Mouse (Mus musculus) heart, embryonic 10.5 days (tissue): ENCODE measurements around the gene Tpbpa. TPM values are rescaled to one million over a fixed set of nuclear protein-coding genes. Genes with fewer than 3 reads are reported as not detected.

Experiments
- polyA plus RNA-seq: library from polyadenylated mRNA; unstranded; fragments of >200 nt; fragmentation: Nextera tagmentation; extraction: Ambion mirVana; gene quantifications from 2 replicates; pipeline ENCODE4 v1.2.1, GENCODE M21; 2016

Tpbpa gene
- polyA plus RNA-seq, 1 experiment from 2014 or later: not detected

Other genes with a start within 250 kb of the Tpbpa start
- gene BC051665, start 155.6 kb downstream of the Tpbpa start, polyA plus RNA-seq: not detected in 2 replicates
- gene Ctsll3, start 139.1 kb downstream of the Tpbpa start, polyA plus RNA-seq: not detected in 2 replicates
- 0.38 TPM in 1 of 2 replicates, not detected in the other for gene 4930486L24Rik, start 77.5 kb downstream of the Tpbpa start, polyA plus RNA-seq
- gene Gm49392, start 45.1 kb downstream of the Tpbpa start, polyA plus RNA-seq: 0.69 TPM in 1 of 2 replicates, not detected in the other
- 3.6 and 5.7 TPM in 2 replicates for gene Ctla2b, start 44.5 kb downstream of the Tpbpa start, polyA plus RNA-seq
- gene Tpbpb, start 37.1 kb downstream of the Tpbpa start, polyA plus RNA-seq: not detected in 2 replicates
- gene Gm49393, start 6.4 kb downstream of the Tpbpa start, polyA plus RNA-seq: not detected in 2 replicates
- 0.98 and 1.4 TPM in 2 replicates for gene Gm49391, start 5.4 kb downstream of the Tpbpa start, polyA plus RNA-seq
- 32.2 and 48.4 TPM in 2 replicates for gene Ctla2a, start 5.4 kb downstream of the Tpbpa start, polyA plus RNA-seq
- gene Ctsj, start 64.0 kb upstream of the Tpbpa start, polyA plus RNA-seq: 0.25 TPM in 1 of 2 replicates, not detected in the other
- not detected in 2 replicates for gene Ctsq, start 98.6 kb upstream of the Tpbpa start, polyA plus RNA-seq
- gene Ctsr, start 222.3 kb upstream of the Tpbpa start, polyA plus RNA-seq: not detected in 2 replicates